Mouse (Mus musculus): ENCODE data around the gene Fcgrt. TPM values are rescaled to one million over a fixed set of nuclear protein-coding genes. Genes with fewer than 3 reads are reported as not detected.

The Fcgrt gene
- polyA plus RNA-seq, 1 experiment from 2014 or later = 33.8 TPM

DNA sequence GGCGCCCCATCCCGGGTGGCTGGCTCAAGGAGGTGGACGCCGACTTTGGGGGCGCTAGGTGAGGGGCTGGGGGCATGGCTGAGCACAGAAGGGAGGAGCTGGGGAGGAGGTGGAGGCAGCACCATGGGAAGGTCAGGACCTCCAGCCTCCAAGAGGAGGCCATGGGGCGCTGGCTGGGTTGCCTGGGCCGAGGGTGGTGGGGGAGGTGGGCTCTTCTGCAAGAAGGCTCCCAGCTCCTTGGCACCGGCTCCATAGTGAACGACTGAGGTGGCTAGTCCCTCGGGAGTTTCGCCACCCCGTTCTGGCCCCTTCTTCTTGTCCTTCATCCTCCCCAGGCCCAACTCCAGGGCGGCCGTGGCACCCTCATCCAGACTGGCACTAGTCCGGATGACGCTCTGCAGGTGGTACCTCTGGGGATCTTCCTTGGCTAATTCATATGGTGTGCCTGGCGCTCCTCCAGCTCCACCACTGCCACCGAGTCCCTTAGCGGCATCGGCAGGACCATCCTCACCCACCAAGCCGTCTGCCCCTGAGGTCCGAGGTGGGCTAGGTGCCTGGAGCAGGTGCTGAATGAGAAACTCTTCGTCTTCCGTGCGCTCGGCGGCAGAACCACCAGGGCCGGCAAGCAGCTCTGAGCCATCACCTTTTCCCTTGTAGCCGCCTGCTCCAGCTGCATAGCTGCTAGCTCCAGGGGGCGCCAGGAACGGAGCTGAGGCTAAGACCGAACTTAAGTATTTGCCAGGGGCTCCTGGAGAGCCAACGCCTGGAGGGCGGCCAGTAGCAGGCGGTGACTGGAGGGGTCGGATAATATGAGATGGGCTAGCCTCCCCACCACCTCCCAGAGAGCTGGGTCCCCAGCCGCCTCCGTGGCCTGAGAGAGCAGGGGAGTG, 55.4 kb downstream of the Fcgrt start:
- Histone ChIP-seq H3K27ac (ENCODE audit: low read depth, low read length) (no peak overlapping the region), H3K4me1 (replicated peaks; ENCODE audit: control insufficient read depth, insufficient read depth, low read length) (peaks cover 12% of the 10 kb centered on the region), H3K9ac (ENCODE audit: low read depth, low read length) (no peak overlapping the region), H3K4me3 (ENCODE audit: low read depth, low read length) (no peak overlapping the region), H3K27me3 (replicated peaks; ENCODE audit: control insufficient read depth, insufficient read depth, low read length) (no peaks in the 10 kb centered on the region), H3K9me3 (ENCODE audit: control insufficient read depth, low read length) (no peaks in the 10 kb centered on the region), H3K4me2 (no peak overlapping the region), H3K36me3 (ENCODE audit: control insufficient read depth, insufficient read depth, low read length) (peaks cover 67% of the 10 kb centered on the region)
- DNase-seq (ENCODE audit: low spot score) = no peak
- ATAC-seq (replicated peaks; ENCODE audit: low FRiP score) = no peak
- WGBS = 93% methylated on average over 38 of the region's 38 CpGs

GRCm38 (mm10) chr7:45047491-45047890, 56.2 kb downstream of the Fcgrt start:
- Histone ChIP-seq H3K27ac (ENCODE audit: low read depth, low read length) (no peak overlapping the region), H3K4me3 (ENCODE audit: low read depth, low read length) (no peak overlapping the region), H3K27me3 (replicated peaks; ENCODE audit: control insufficient read depth, insufficient read depth, low read length) (no peaks in the 10 kb centered on the region), H3K9me3 (ENCODE audit: control insufficient read depth, low read length) (no peaks in the 10 kb centered on the region), H3K4me2 (no peak overlapping the region), H3K9ac (ENCODE audit: low read depth, low read length) (no peak overlapping the region), H3K4me1 (replicated peaks; ENCODE audit: control insufficient read depth, insufficient read depth, low read length) (peaks cover 12% of the 10 kb centered on the region), H3K36me3 (ENCODE audit: control insufficient read depth, insufficient read depth, low read length) (peaks cover 74% of the 10 kb centered on the region)
- DNase-seq (ENCODE audit: low spot score) (no peak), ATAC-seq (replicated peaks; ENCODE audit: low FRiP score) (no peak)
- 95% methylated on average over 14 of the region's 14 CpGs for WGBS

DNA sequence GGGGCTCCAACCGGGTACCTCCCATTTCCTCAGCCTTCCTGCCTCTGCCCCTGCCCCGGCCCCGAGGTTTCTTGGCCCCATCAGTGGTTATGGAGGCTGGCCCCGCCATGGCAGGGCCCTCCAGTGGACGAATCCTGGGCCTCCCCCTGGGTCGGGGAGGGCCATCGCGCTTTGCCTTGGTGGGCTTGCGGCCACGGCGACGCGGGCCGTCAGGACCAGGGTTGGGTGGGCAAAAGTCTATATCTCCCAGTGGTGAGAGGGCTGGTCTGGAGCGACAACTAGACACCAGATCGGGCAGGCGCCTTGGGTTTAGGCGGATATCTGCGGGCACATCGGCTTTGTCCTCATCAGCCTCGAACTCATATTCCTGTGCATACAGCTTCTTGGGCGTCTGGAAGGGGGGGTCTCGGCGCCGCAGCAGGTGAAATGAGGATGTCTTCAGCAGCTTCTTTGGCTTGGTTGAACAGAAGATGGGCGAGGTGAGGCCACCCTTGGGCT, 56.7 kb downstream of the Fcgrt start:
- H3K36me3 ChIP-seq (ENCODE audit: control insufficient read depth, insufficient read depth, low read length) = peaks cover 77% of the 10 kb centered on the region
- ATAC-seq (replicated peaks; ENCODE audit: low FRiP score) (no peak), DNase-seq (ENCODE audit: low spot score) (no peak)
- H3K9ac ChIP-seq (ENCODE audit: low read depth, low read length) = no peak overlapping the region
- H3K4me3 ChIP-seq (ENCODE audit: low read depth, low read length) = no peak overlapping the region
- no peaks in the 10 kb centered on the region for H3K9me3 ChIP-seq (ENCODE audit: control insufficient read depth, low read length)
- H3K27ac ChIP-seq (ENCODE audit: low read depth, low read length) = no peak overlapping the region
- H3K27me3 ChIP-seq (replicated peaks; ENCODE audit: control insufficient read depth, insufficient read depth, low read length) = no peaks in the 10 kb centered on the region
- no peak overlapping the region for H3K4me2 ChIP-seq
- peaks cover 9% of the 10 kb centered on the region for H3K4me1 ChIP-seq (replicated peaks; ENCODE audit: control insufficient read depth, insufficient read depth, low read length)
- 93% methylated on average over 26 of the region's 26 CpGs for WGBS

GRCm38 (mm10) chr7:45045741-45046140, 57.9 kb downstream of the Fcgrt start:
- Histone ChIP-seq H3K4me3 (ENCODE audit: low read depth, low read length) (no peak overlapping the region), H3K4me1 (replicated peaks; ENCODE audit: control insufficient read depth, insufficient read depth, low read length) (no peaks in the 10 kb centered on the region), H3K4me2 (no peak overlapping the region), H3K36me3 (ENCODE audit: control insufficient read depth, insufficient read depth, low read length) (peaks cover 82% of the 10 kb centered on the region), H3K9ac (ENCODE audit: low read depth, low read length) (no peak overlapping the region), H3K27ac (ENCODE audit: low read depth, low read length) (no peak overlapping the region), H3K9me3 (ENCODE audit: control insufficient read depth, low read length) (no peaks in the 10 kb centered on the region), H3K27me3 (replicated peaks; ENCODE audit: control insufficient read depth, insufficient read depth, low read length) (no peaks in the 10 kb centered on the region)
- WGBS = 93% methylated on average over 22 of the region's 22 CpGs
- DNase-seq (ENCODE audit: low spot score) (no peak), ATAC-seq (replicated peaks; ENCODE audit: low FRiP score) (no peak)

DNA sequence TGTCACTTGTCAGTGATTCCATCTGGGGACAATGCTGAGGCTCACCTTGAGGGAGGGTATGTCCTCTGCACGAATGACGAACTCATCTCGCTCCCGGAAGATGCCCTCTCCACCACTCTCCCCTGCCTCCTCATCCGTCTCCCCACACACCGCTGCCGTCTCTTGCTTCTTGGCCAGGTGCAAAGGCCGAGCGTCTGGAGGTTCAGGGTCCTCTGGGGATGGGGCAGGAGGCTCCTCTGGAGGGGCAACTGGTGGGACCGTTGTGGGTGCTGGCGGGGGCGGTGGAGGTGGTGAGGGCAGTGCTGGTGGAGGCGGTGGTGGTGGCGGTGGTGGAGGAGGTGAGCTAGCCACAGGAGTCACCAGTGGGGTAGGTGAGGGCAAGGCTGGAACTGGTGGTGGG, 60.3 kb downstream of the Fcgrt start:
- Histone ChIP-seq H3K4me3 (ENCODE audit: low read depth, low read length) (no peak overlapping the region), H3K9ac (ENCODE audit: low read depth, low read length) (no peak overlapping the region), H3K36me3 (ENCODE audit: control insufficient read depth, insufficient read depth, low read length) (peaks cover 81% of the 10 kb centered on the region), H3K4me1 (replicated peaks; ENCODE audit: control insufficient read depth, insufficient read depth, low read length) (no peaks in the 10 kb centered on the region), H3K9me3 (ENCODE audit: control insufficient read depth, low read length) (no peaks in the 10 kb centered on the region), H3K4me2 (no peak overlapping the region), H3K27ac (ENCODE audit: low read depth, low read length) (no peak overlapping the region), H3K27me3 (replicated peaks; ENCODE audit: control insufficient read depth, insufficient read depth, low read length) (no peaks in the 10 kb centered on the region)
- no peak for DNase-seq (ENCODE audit: low spot score)
- WGBS = 95% methylated on average over 14 of the region's 14 CpGs
- no peak for ATAC-seq (replicated peaks; ENCODE audit: low FRiP score)

MicroRNAs within 50 kb of the gene (microRNA counts, 519-probe panel; counts per million panel counts)
- not detected for microRNA mmu-miR-150

Small RNAs within 50 kb of the gene (microRNA-seq; reads per million reads assigned to microRNA genes)
- gene Mir150 (ENCODE audit: borderline number of aligned reads) (48.2 reads per million, percentile 41 among the genes with 10 or more reads in this experiment), gene Mir5121 (ENCODE audit: borderline number of aligned reads) (81.3 reads per million, percentile 47 among the genes with 10 or more reads in this experiment)

Other genes starting within 250 kb of the Fcgrt start
- gene Pnkp, start 246.7 kb downstream of the Fcgrt start, polyA plus RNA-seq (2014; fragmentation: Nextera tagmentation; extraction: Ambion mirVana) = 30.9 and 32.5 TPM in 2 replicates
- gene Ptov1, start 234.1 kb downstream of the Fcgrt start, polyA plus RNA-seq (2014; fragmentation: Nextera tagmentation; extraction: Ambion mirVana) = 162 and 164 TPM in 2 replicates
- gene Med25, start 211.1 kb downstream of the Fcgrt start, polyA plus RNA-seq (2014; fragmentation: Nextera tagmentation; extraction: Ambion mirVana) = 66.8 and 72.5 TPM in 2 replicates
- gene Fuz, start 207.8 kb downstream of the Fcgrt start, polyA plus RNA-seq (2014; fragmentation: Nextera tagmentation; extraction: Ambion mirVana) = 15.5 and 17.6 TPM in 2 replicates
- 100 and 111 TPM in 2 replicates for gene Ap2a1, start 174.4 kb downstream of the Fcgrt start, polyA plus RNA-seq (2014; fragmentation: Nextera tagmentation; extraction: Ambion mirVana)
- 0.10 TPM in 1 of 2 replicates, not detected in the other for gene Tsks, start 160.6 kb downstream of the Fcgrt start, polyA plus RNA-seq (2014; fragmentation: Nextera tagmentation; extraction: Ambion mirVana)
- gene Cpt1c, start 129.0 kb downstream of the Fcgrt start, polyA plus RNA-seq (2014; fragmentation: Nextera tagmentation; extraction: Ambion mirVana) = 8.2 and 8.5 TPM in 2 replicates
- 175 and 186 TPM in 2 replicates for gene Prmt1, start 117.3 kb downstream of the Fcgrt start, polyA plus RNA-seq (2014; fragmentation: Nextera tagmentation; extraction: Ambion mirVana)
- gene Irf3, start 106.2 kb downstream of the Fcgrt start, polyA plus RNA-seq (2014; fragmentation: Nextera tagmentation; extraction: Ambion mirVana) = 76.2 and 88.4 TPM in 2 replicates
- 39.6 and 41.1 TPM in 2 replicates for gene Bcl2l12, start 105.1 kb downstream of the Fcgrt start, polyA plus RNA-seq (2014; fragmentation: Nextera tagmentation; extraction: Ambion mirVana)
- 37.5 and 40.1 TPM in 2 replicates for gene Scaf1, start 87.5 kb downstream of the Fcgrt start, polyA plus RNA-seq (2014; fragmentation: Nextera tagmentation; extraction: Ambion mirVana)
- 19.3 and 21.6 TPM in 2 replicates for gene Rras, start 85.9 kb downstream of the Fcgrt start, polyA plus RNA-seq (2014; fragmentation: Nextera tagmentation; extraction: Ambion mirVana)
- 7.3 and 8.7 TPM in 2 replicates for gene Prr12, start 51.0 kb downstream of the Fcgrt start, polyA plus RNA-seq (2014; fragmentation: Nextera tagmentation; extraction: Ambion mirVana)
- gene Nosip, start 41.4 kb downstream of the Fcgrt start, polyA plus RNA-seq (2014; fragmentation: Nextera tagmentation; extraction: Ambion mirVana) = 60.9 and 63.0 TPM in 2 replicates
- 12.0 and 12.4 TPM in 2 replicates for gene Prrg2, start 41.2 kb downstream of the Fcgrt start, polyA plus RNA-seq (2014; fragmentation: Nextera tagmentation; extraction: Ambion mirVana)
- 146 and 163 TPM in 2 replicates for gene Rcn3, start 11.6 kb downstream of the Fcgrt start, polyA plus RNA-seq (2014; fragmentation: Nextera tagmentation; extraction: Ambion mirVana)
- gene Rps11, start 20.6 kb upstream of the Fcgrt start, polyA plus RNA-seq (2014; fragmentation: Nextera tagmentation; extraction: Ambion mirVana) = 2,085 and 2,209 TPM in 2 replicates
- 1,710 and 1,879 TPM in 2 replicates for gene Rpl13a, start 24.9 kb upstream of the Fcgrt start, polyA plus RNA-seq (2014; fragmentation: Nextera tagmentation; extraction: Ambion mirVana)
- gene Gm45713, start 32.4 kb upstream of the Fcgrt start, polyA plus RNA-seq (2014; fragmentation: Nextera tagmentation; extraction: Ambion mirVana) = 0.41 and 1.1 TPM in 2 replicates
- gene Flt3l, start 32.6 kb upstream of the Fcgrt start, polyA plus RNA-seq (2014; fragmentation: Nextera tagmentation; extraction: Ambion mirVana) = 9.7 and 10.5 TPM in 2 replicates
- gene Pih1d1, start 50.5 kb upstream of the Fcgrt start, polyA plus RNA-seq (2014; fragmentation: Nextera tagmentation; extraction: Ambion mirVana) = 86.2 and 87.7 TPM in 2 replicates
- gene Aldh16a1, start 50.7 kb upstream of the Fcgrt start, polyA plus RNA-seq (2014; fragmentation: Nextera tagmentation; extraction: Ambion mirVana) = 56.0 and 60.6 TPM in 2 replicates
- gene Slc17a7, start 60.1 kb upstream of the Fcgrt start, polyA plus RNA-seq (2014; fragmentation: Nextera tagmentation; extraction: Ambion mirVana) = 0.57 and 0.74 TPM in 2 replicates
- not detected in 2 replicates for gene Gfy, start 75.7 kb upstream of the Fcgrt start, polyA plus RNA-seq (2014; fragmentation: Nextera tagmentation; extraction: Ambion mirVana)
- gene Pth2, start 77.1 kb upstream of the Fcgrt start, polyA plus RNA-seq (2014; fragmentation: Nextera tagmentation; extraction: Ambion mirVana) = not detected in 2 replicates
- 0.17 and 0.53 TPM in 2 replicates for gene Ccdc155, start 101.0 kb upstream of the Fcgrt start, polyA plus RNA-seq (2014; fragmentation: Nextera tagmentation; extraction: Ambion mirVana)
- 2.8 TPM in 2 replicates for gene Dkkl1, start 108.3 kb upstream of the Fcgrt start, polyA plus RNA-seq (2014; fragmentation: Nextera tagmentation; extraction: Ambion mirVana)
- 69.3 and 75.9 TPM in 2 replicates for gene Tead2, start 111.9 kb upstream of the Fcgrt start, polyA plus RNA-seq (2014; fragmentation: Nextera tagmentation; extraction: Ambion mirVana)
- gene Cd37, start 135.3 kb upstream of the Fcgrt start, polyA plus RNA-seq (2014; fragmentation: Nextera tagmentation; extraction: Ambion mirVana) = 14.4 and 19.5 TPM in 2 replicates
- gene Slc6a16, start 137.2 kb upstream of the Fcgrt start, polyA plus RNA-seq (2014; fragmentation: Nextera tagmentation; extraction: Ambion mirVana) = 0.19 TPM in 1 of 2 replicates, not detected in the other
- gene Slc6a21, start 173.7 kb upstream of the Fcgrt start, polyA plus RNA-seq (2014; fragmentation: Nextera tagmentation; extraction: Ambion mirVana) = not detected in 2 replicates
- 2.3 and 3.9 TPM in 2 replicates for gene Trpm4, start 229.9 kb upstream of the Fcgrt start, polyA plus RNA-seq (2014; fragmentation: Nextera tagmentation; extraction: Ambion mirVana)
- 0.12 and 0.30 TPM in 2 replicates for gene Hrc, start 231.4 kb upstream of the Fcgrt start, polyA plus RNA-seq (2014; fragmentation: Nextera tagmentation; extraction: Ambion mirVana)